Mouse (Mus musculus) liver, postnatal 0 days (tissue): ENCODE data around the gene Cdh24. TPM values are rescaled to one million over a fixed set of nuclear protein-coding genes. Genes with fewer than 3 reads are reported as not detected.
A peak's percentile ranks its signal among the peaks of the same experiment; 100 is the strongest.

ENCODE experiments used
- ATAC-seq: fragments of 200-750 bp; cut with Nextera tagmentation; 2 replicates; pipeline ENCODE4 v1.8.0; 2017; ENCODE audit warnings: mild to moderate bottlenecking, moderate library complexity
- DNase-seq: peaks from one replicate; pipeline ENCODE4 v3.0.0-alpha.2; 2016
- H3K27ac ChIP-seq: fragments of 300-500 bp; sonication (generic); 2 replicates; pipeline ENCODE4 v1.5.1; 2014; ENCODE audit warnings: antibody characterized with exemption, moderate library complexity, mild to moderate bottlenecking, low read depth
- H3K27me3 ChIP-seq: fragments of 300-500 bp; sonication (generic); 2 replicates; pipeline ENCODE4 v1.6.1; 2014; ENCODE audit warnings: low read length, control low read depth, mixed read lengths; ENCODE audit not compliant: insufficient read depth
- H3K36me3 ChIP-seq: fragments of 300-500 bp; sonication (generic); replicated peaks from 2 replicates; pipeline ENCODE4 v1.6.1; 2014; ENCODE audit warnings: mild to moderate bottlenecking, control low read depth, low read length, moderate library complexity, mixed read lengths; ENCODE audit not compliant: insufficient read depth
- H3K4me1 ChIP-seq: fragments of 300-500 bp; sonication (generic); 2 replicates; pipeline ENCODE4 v1.6.1; 2014; ENCODE audit warnings: antibody characterized with exemption, mild to moderate bottlenecking, control low read depth; ENCODE audit not compliant: insufficient read depth
- H3K4me2 ChIP-seq: fragments of 300-500 bp; sonication (generic); 2 replicates; pipeline ENCODE4 v1.6.1; 2014; ENCODE audit warnings: low read depth, mild to moderate bottlenecking, low read length, moderate library complexity, mixed read lengths
- H3K4me3 ChIP-seq: fragments of 300-500 bp; sonication (generic); 2 replicates; pipeline ENCODE4 v1.5.1; 2014; ENCODE audit warnings: low read depth, low read length
- H3K9ac ChIP-seq: fragments of 300-500 bp; sonication (generic); replicated peaks from 2 replicates; pipeline ENCODE4 v1.6.1; 2014; ENCODE audit warnings: mild to moderate bottlenecking, moderate library complexity
- H3K9me3 ChIP-seq: fragments of 300-500 bp; sonication (generic); 2 replicates; pipeline ENCODE4 v1.6.1; 2016; ENCODE audit warnings: mild to moderate bottlenecking, control low read depth, low read length, mixed read lengths
- CTCF ChIP-seq: sonication (generic); IDR thresholded peaks from 2 replicates; pipeline ENCODE4 v1.5.1; 2016; ENCODE audit warnings: antibody characterized with exemption, low read depth
- EP300 ChIP-seq: IDR thresholded peaks from 2 replicates; pipeline ENCODE4 v1.6.1; 2016; ENCODE audit warnings: antibody characterized with exemption, low read depth, mild to moderate bottlenecking
- WGBS: fragments of 180-500 bp; shearing (Covaris S2); extraction: QIAGEN DNeasy Blood & Tissue Kit; methylation state at CpG from one replicate; pipeline ENCODE4 v1.1.7; 2014; ENCODE audit not compliant: insufficient replicate concordance; 5-methylcytosine and 5-hydroxymethylcytosine counted together
- polyA plus RNA-seq: library from polyadenylated mRNA; unstranded; fragments of >200 nt; fragmentation: Nextera tagmentation; extraction: Ambion mirVana; gene quantifications from 2 replicates; pipeline ENCODE4 v1.2.1, GENCODE M21; 2015

The Cdh24 gene
- polyA plus RNA-seq, 1 experiment from 2014 or later, result 0.09 TPM

- no peak overlapping the region for H3K4me3 ChIP-seq
- no peaks in the 10 kb centered on the region for H3K4me1 ChIP-seq
- H3K4me2 ChIP-seq, result no peak overlapping the region
- no peaks in the 10 kb centered on the region for H3K9me3 ChIP-seq
- DNase-seq (no peak), ATAC-seq (no peak)
- H3K27ac ChIP-seq, result no peak overlapping the region
- peaks cover 2% of the 10 kb centered on the region; the same call in 1 of the 2 replicates for H3K36me3 ChIP-seq
- WGBS, result 72% methylated on average over 2 of the region's 2 CpGs
- no peak overlapping the region for H3K9ac ChIP-seq
- no peaks in the 10 kb centered on the region for H3K27me3 ChIP-seq
- TF ChIP-seq EP300 (no peak), CTCF (no peak)
Measured at GRCm38 (mm10) chr14:54629797-54630196, 11.4 kb downstream of the Cdh24 start.

GRCm38 (mm10) chr14:54628103-54628502 is 13.1 kb downstream of the Cdh24 start:
- Histone ChIP-seq H3K4me2 (no peak overlapping the region), H3K9ac (no peak overlapping the region), H3K27me3 (no peaks in the 10 kb centered on the region), H3K36me3 (0 out of 2 replicates have a peak, but pooled peaks cover 2% of the 10 kb centered on the region), H3K4me3 (no peak overlapping the region), H3K4me1 (no peaks in the 10 kb centered on the region), H3K9me3 (no peaks in the 10 kb centered on the region), H3K27ac (no peak overlapping the region)
- ATAC-seq (no peak), DNase-seq (no peak)
- 63% methylated on average over 5 of the region's 5 CpGs for WGBS
- TF ChIP-seq EP300 (no peak), CTCF (no peak)

- no peak overlapping the region for H3K4me2 ChIP-seq
- ATAC-seq, result no peak
- 74% methylated on average over 10 of the region's 10 CpGs for whole genome bisulfite sequencing
- H3K9me3 ChIP-seq, result no peaks in the 10 kb centered on the region
- H3K27ac ChIP-seq, result no peak overlapping the region
- DNase-seq, result no peak
- no peak overlapping the region for H3K4me3 ChIP-seq
- H3K27me3 ChIP-seq, result no peaks in the 10 kb centered on the region
- no peak for TF ChIP-seq EP300
- TF ChIP-seq CTCF, result no peak
- H3K9ac ChIP-seq, result no peak overlapping the region
- no peaks in the 10 kb centered on the region for H3K4me1 ChIP-seq
- no peaks in the 10 kb centered on the region for H3K36me3 ChIP-seq
Measured at GRCm38 (mm10) chr14:54624976-54625375, 16.2 kb downstream of the Cdh24 start.

GRCm38 (mm10) chr14:54623334-54623733 is 17.8 kb downstream of the Cdh24 start:
- Histone ChIP-seq H3K9ac (no peak overlapping the region), H3K27ac (no peak overlapping the region), H3K4me1 (no peaks in the 10 kb centered on the region), H3K36me3 (no peaks in the 10 kb centered on the region), H3K9me3 (no peaks in the 10 kb centered on the region), H3K27me3 (no peaks in the 10 kb centered on the region), H3K4me2 (no peak overlapping the region), H3K4me3 (no peak overlapping the region)
- no peak for TF ChIP-seq EP300
- TF ChIP-seq CTCF, result no peak
- no peak for DNase-seq
- whole genome bisulfite sequencing, result 62% methylated on average over 6 of the region's 6 CpGs
- ATAC-seq, result no peak

GRCm38 (mm10) chr14:54621133-54621532 is 20.0 kb downstream of the Cdh24 start, which contains the start of gene Psmb11:
TSS of gene Psmb11 (plus strand) at chr14:54621433.
- H3K4me3 ChIP-seq, result no peak within 1 kb of the TSS
- H3K27ac ChIP-seq, result no peak within 1 kb of the TSS
- H3K4me1 ChIP-seq, result peaks cover 10% of the 10 kb centered on the region; the same call in 1 of the 2 replicates
- H3K4me2 ChIP-seq, result no peak within 1 kb of the TSS
- no peaks in the 10 kb centered on the region for H3K9me3 ChIP-seq
- DNase-seq (no peak), ATAC-seq (no peak)
- H3K9ac ChIP-seq, result no peak within 1 kb of the TSS
- H3K36me3 ChIP-seq, result no peaks in the 10 kb centered on the region
- 91% methylated on average over 1 of the region's 1 CpGs for WGBS
- no peaks in the 10 kb centered on the region for H3K27me3 ChIP-seq
- TF ChIP-seq CTCF, result no peak
- no peak for TF ChIP-seq EP300

GRCm38 (mm10) chr14:54617897-54618365 is 23.2 kb downstream of the Cdh24 start, which contains the start of gene Psmb5:
TSS of gene Psmb5 (minus strand) at chr14:54618022.
- TF ChIP-seq EP300 (peak; percentile 34; the same call in 1 of the 2 replicates), CTCF (no peak)
- Histone ChIP-seq H3K4me3 (peak within 1 kb of the TSS; percentile 81), H3K27ac (peak within 1 kb of the TSS; percentile 71), H3K27me3 (no peaks in the 10 kb centered on the region), H3K9me3 (no peaks in the 10 kb centered on the region), H3K4me1 (peaks cover 10% of the 10 kb centered on the region; the same call in 1 of the 2 replicates), H3K36me3 (peaks cover 11% of the 10 kb centered on the region), H3K9ac (peak within 1 kb of the TSS; percentile 75), H3K4me2 (peak within 1 kb of the TSS; percentile 82)
- ATAC-seq, result peak; percentile 95
- peak; percentile 90 for DNase-seq
- under 1% methylated on average over 20 of the region's 25 CpGs for WGBS
